Mouse (Mus musculus) mouse embryonic stem cell (cell line): ENCODE results near the gene Plch2.

Experiments used
- in situ Hi-C, 2 experiments: fragments of 300-500 bp; cut with MboI; formaldehyde crosslinking; loops; 1 replicate in 1 of 2; 3 replicates in 1 of 2; pipeline ENCODE4 v1.14.3; 2019 to 2020; ENCODE audit warnings: low sequenced_read_pairs in 2 of 2, low pct_unique_long_range_greater_than_20kb in 1 of 2, mixed read lengths in 1 of 2; ENCODE audit not compliant: unreplicated experiment in 1 of 2

Plch2 gene

DNA sequence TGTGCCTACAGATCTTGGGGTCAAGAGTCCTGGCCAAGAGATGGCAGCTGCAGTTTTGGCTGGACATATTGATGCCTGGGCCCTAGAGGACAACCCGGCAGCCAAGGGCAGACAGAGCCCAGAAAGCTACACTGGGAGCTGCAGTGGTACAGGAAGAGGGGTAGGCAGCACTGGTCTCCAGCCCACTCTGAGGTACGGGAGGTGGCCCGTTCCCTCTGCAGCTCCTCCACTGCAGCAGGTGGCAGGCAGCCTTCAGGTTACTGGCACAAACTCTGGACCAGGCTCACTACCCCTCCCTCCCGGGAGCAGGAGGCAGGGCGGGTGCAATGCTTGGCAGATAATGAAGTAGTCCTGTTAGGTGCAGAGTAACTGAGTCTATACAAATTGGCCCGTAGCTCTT lies 15.9 kb downstream of the Plch2 start:
- in situ Hi-C loops, result loop anchor here (10.0 to 25.0 kb wide), 2 partner anchors 46 to 403 kb away; partner anchors contain the start of gene Prdm16 (in 1 of the 2)

GRCm38 (mm10) chr4:155040197-155040596 lies 16.4 kb downstream of the Plch2 start:
- in situ Hi-C loops, result loop anchor here (10.0 to 25.0 kb wide), 2 partner anchors 45 to 403 kb away; partner anchors contain the start of gene Prdm16 (in 1 of the 2)

GRCm38 (mm10) chr4:155034787-155035186 lies 21.8 kb downstream of the Plch2 start:
- in situ Hi-C loops, result loop anchor here in 1 of 2 experiments (25.0 kb wide), 1 partner anchor 397 kb away; the partner anchor contains the start of gene Prdm16

DNA sequence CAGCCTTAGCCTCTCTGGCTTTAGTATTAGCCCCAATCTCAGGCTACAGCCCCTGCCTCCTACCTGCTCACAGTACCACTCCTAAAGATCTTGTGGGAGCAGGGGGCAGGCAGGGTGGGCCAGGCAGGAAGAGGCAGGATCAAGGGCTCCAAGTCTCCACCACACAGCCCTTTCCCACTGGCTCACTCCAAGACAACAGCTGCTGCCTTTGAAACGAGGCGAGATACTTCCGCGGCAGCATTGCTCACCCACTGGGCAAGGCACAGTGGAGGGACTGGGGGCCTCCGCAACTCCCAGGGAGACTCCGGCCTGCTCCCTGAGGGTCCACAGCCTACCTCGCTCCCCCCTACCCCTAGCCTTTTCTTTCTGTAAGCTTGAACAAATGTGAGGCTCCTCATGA lies 22.4 kb downstream of the Plch2 start:
- in situ Hi-C loops, result loop anchor here in 1 of 2 experiments (25.0 kb wide), 1 partner anchor 397 kb away; the partner anchor contains the start of gene Prdm16

DNA sequence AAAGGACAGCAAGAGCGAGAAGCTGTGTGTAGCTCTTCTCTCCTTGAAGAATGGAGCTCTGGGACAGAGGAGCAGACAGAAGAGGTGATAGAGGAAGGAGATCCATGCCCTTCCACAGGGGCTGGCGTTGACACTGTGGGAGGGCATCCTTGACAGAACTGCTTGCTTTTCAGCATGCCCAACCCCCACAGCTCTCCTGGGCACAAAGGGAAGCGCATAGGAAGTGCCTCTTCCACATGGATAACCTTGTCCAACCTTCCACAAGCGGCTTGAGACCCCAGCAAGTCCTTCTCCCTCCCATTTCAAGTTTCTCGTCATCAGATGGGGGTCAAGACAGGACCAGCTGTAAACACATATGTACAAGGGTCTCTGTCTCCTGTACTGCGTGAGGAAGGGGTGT lies 23.5 kb downstream of the Plch2 start:
- in situ Hi-C loops, result loop anchor here in 1 of 2 experiments (25.0 kb wide), 1 partner anchor 396 kb away; the partner anchor contains the start of gene Prdm16

GRCm38 (mm10) chr4:155024170-155025010 lies 32.2 kb downstream of the Plch2 start:
- in situ Hi-C loops, result loop anchor here in 1 of 2 experiments (25.0 kb wide), 1 partner anchor 387 kb away; the partner anchor contains the start of gene Prdm16

GRCm38 (mm10) chr4:155022228-155022855 lies 34.2 kb downstream of the Plch2 start:
- in situ Hi-C loops, result no loop called here

GRCm38 (mm10) chr4:155020813-155021212 lies 35.8 kb downstream of the Plch2 start:
- in situ Hi-C loops, result no loop called here

- in situ Hi-C loops, result no loop called here
These were observed 36.4 kb downstream of the Plch2 start for GRCm38 (mm10) chr4:155020141-155020540.

DNA sequence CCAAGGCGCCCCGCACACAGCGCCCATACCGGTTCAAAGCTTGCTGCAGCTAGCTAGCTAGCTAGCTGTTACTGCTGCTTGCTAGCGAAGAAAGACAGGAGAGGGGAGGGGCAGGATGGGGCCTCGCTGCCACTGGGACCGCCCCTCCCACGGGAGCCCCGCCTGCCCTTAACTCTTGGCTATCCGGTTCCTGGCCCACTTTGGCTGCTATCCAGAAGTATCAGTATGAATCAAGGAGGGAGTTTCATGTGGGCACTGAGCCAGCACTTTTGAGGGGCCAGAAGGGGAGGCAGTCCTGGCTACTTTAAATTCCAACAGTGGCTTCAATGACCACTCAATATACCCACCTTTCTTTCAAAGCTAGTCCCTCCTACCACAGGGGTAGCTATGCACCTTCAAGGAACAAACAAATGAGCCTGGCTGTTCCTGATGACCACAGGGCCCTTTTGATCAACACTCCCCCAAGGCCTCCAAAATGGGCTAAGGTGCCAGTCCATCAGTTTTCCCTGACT lies 37.2 kb downstream of the Plch2 start:
- in situ Hi-C loops, result no loop called here

DNA sequence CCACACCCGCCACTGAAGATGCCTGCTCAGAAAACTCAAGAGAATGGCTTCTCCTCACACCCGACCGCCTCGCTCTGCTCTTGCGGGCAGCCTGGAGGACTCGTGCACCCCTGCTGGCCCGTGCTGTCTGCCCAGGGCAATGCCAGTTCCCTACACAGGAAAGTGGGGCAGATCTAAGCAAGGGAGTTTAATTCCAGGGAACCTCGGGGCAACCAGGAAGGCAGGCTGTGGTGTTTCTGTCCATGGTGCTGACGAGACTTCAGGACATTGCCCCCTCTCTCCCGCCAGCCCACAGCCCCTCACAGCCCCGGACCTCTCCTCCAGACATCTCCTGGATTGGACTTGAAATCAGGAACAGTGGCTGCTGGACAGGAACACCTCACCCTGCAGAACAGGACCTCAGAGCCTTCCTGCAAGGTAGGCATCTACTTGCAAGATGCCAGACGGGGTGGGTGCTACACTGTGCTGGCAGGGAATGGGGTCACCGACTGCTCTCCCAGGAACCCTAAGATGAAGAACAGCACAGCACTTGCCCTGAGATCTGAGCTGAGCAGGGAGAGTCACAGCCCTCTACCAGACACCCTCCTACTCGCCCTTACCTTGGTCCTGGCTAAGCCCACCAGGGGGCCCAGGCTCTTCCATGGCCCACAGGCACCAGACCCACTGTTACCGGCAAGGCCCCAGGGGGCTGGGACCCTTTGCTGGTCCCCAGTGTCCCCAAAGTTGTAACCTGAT lies 37.8 kb downstream of the Plch2 start:
- in situ Hi-C loops, result no loop called here

DNA sequence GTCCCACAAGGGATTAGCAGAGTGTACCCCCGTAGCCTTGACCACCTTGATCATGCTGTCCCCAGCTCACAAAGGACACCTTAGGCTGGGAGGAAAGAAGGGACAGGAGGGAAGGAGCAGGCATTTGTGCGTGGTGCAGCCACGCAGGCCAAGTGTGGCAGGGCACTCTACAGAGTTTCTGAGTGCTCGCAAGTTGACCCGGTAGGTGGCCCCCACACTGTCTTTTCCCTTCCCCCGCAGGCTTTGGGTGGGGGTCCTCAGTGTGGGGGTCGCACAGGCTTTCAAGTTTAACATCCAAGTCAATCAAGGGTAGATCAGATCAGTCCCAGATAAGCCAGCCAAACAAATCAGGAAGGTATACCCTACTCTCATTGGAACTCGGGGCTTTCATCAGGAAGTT lies 38.5 kb downstream of the Plch2 start:
- in situ Hi-C loops, result no loop called here

DNA sequence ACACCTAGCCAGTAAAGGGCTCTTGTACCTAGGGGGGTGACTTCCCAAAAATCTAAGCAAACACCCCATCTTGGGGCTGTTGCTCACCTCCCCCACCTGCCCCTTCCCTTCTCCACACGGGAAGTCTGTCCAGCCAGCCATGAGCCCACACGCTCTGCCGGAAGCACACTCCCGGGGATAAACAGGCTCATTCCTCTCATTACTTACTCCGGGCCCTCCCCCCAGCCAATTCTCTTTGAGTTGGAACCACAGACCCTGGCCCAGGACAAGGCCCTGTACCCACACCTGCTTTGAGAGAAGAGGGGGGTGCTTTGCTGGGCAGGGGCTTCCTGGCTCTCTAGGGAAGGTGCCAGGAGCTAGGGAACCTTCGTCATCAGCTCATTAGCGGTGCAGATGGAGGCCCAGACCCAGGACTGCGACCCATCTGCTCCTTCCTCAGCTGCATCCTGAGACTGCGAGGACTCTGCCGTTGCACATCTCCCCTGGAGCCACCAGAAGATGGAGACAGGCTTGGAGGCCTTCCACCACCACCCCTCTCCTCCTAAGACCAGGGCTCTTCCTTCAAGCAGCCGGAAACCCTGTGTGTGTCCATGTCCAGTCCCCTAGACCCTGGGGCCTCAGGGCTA lies 39.2 kb downstream of the Plch2 start:
- in situ Hi-C loops, result no loop called here

DNA sequence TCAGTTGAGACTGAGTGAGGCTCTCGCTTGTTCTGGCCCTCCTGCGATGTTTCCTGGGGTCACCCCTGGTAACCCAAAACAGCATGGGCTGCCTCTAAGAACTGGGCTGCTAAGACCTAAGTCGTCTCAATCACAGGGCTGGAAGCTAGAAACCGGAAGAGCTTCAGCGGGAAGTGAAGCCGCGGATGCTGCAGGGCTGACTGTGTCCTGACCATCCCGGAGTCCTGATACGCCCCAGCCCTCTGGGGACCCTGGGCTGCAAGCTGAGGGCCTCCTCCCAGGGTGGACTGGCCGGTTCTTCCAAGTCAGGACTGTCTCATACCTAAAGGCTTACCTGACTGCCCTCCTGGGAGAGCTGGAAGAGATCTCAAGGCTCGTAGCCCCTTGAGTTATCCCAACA lies 39.8 kb downstream of the Plch2 start:
- in situ Hi-C loops, result no loop called here

DNA sequence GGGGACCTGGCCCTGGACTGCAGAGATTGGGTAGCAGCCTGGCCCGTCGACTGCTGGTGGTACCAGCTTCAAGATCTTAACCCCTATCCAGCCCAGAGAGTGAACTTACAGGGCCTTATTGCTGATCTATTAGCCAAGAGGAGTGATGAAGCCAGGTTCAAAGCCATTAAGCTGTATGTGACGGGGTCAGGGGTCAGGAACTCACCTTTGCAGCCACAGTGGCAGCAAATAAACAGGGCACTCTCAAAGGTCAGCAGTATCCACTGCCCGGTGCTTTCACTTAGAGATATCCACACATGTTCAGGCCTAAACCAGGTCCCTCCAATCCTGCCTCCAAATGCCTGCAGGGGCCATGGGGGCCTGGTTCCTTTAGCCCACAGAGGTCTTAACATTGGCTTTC lies 41.0 kb downstream of the Plch2 start:
- in situ Hi-C loops, result no loop called here

- in situ Hi-C loops, result no loop called here
These were observed 41.8 kb downstream of the Plch2 start for GRCm38 (mm10) chr4:155014791-155015190.

GRCm38 (mm10) chr4:155014244-155014643 lies 42.3 kb downstream of the Plch2 start:
- in situ Hi-C loops, result no loop called here

DNA sequence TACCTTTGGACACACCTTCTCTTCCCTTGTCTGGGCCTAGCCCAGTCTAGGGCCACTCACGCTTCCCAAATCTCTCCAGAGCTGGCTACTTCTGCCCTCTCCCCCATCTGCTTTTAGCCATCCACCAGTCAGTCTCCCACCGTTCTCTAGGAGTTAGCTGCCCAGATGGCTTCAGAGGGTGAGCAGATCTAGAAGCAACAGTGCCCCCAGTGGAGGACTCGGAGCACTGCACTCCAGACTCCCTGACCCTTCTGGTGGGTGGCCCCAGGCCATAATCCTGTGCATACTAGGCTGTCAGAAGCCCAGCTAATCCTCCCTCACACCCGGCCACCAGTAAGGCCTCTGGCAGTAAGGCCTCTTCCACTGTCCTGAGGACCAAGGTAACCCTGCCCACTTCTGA lies 43.8 kb downstream of the Plch2 start:
- in situ Hi-C loops, result no loop called here
